Mouse (Mus musculus): ENCODE data around the gene Cfdp1. TPM values are rescaled to one million over a fixed set of nuclear protein-coding genes. Genes with fewer than 3 reads are reported as not detected.

The Cfdp1 gene
- total RNA-seq, 2 experiments from 2014 or later, result 13.3 to 32.5 TPM

DNA sequence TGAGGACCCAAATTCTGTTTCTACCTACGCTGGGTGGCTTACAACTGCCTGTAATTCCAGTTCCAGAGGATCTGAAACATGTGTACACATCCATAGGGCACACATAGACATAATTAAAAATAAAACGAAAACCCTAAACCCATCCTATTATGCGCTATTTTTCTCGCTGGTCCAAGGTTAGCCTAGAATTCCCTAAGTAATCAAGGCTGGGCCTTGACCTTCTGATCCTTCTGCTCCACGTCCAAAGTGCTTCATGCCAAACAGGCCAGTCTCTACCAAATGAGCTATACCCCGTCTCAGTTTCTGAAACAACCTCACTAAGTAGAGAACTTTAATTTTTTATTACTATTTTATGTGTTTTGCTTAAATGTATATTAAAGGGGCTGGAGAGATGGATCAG is 78.3 kb downstream of the Cfdp1 start:
- ATAC-seq (replicated peaks; ENCODE audit: low FRiP score, poor library complexity, severe bottlenecking), result no peak

GRCm38 (mm10) chr8:111773476-111773875 is 80.6 kb downstream of the Cfdp1 start:
- ATAC-seq (replicated peaks; ENCODE audit: low FRiP score, poor library complexity, severe bottlenecking), result no peak

DNA sequence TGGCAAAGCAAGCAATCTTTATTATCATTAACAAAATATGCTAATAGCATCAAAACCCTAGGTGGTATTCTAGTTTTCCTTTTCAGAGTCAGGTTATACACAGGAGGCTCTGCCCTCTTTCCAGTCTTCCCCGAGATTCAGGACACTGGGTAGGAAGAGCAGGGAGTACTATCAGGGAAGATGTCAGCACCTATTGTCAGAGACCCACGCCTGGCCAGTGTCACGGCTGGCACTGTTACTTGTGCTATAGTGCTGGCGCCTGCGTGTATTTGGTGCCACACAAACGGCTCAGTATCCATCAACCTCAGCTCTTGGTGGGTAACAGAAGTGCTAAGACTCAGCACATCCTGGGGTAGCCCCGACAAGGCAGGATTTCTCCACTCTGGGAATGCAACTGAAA is 81.0 kb downstream of the Cfdp1 start:
- no peak for ATAC-seq (replicated peaks; ENCODE audit: low FRiP score, poor library complexity, severe bottlenecking)

- no peak for ATAC-seq (replicated peaks; ENCODE audit: low FRiP score, poor library complexity, severe bottlenecking)
These were observed 82.0 kb downstream of the Cfdp1 start for GRCm38 (mm10) chr8:111772083-111772482.

DNA sequence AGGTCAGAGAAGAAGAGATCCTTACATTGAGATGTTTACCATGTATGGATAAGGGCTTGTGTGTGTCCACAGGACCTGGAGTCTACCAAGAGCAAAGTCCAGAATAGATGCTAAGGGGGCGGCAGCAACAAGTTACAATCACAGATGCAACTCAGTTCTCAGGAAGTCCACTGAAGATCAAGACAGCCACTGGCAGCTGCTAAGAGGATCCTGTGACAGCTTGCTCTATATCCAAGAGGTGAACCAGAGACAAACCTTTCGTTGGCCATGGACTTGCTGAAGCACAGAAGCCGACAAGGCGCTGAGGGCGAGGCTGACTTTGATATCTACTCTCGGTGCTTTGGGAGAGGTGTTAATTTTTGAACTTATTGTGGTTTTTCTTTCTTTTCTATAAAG is 82.5 kb downstream of the Cfdp1 start:
- no peak for ATAC-seq (replicated peaks; ENCODE audit: low FRiP score, poor library complexity, severe bottlenecking)

GRCm38 (mm10) chr8:111770958-111771624 is 83.0 kb downstream of the Cfdp1 start:
- no peak for ATAC-seq (replicated peaks; ENCODE audit: low FRiP score, poor library complexity, severe bottlenecking)

DNA sequence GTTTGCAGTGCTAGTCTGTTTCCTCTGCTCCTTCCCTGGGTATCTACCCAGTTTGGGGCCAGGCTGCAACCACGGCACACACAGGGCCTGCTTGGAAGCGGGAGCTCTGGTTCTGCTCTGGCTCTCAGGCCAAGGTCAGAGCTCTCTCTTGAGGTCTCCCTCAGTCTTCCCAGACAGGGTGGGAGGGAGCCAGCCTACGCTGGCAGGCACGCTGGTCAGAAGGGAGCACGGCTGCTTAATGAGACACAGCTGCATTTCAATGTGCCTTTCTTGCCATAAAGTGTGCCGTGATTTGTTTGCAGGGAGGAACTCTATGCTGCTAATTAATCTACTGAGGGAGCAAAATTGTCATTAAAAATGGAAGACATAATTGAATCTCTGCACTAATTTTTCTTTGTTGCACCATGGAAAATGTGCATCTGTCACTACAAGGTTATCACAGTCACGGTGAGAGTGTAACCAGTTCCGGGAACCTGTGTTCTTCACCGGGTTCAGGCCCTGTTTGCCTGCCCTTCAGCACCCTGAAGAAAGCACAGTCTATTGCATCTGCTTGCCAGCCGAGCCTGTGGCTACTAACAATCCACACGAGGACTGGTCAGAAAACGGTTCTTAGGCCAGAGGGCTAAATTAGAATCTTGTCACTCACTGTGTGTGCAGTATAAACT is 84.2 kb downstream of the Cfdp1 start:
- no peak for ATAC-seq (replicated peaks; ENCODE audit: low FRiP score, poor library complexity, severe bottlenecking)

DNA sequence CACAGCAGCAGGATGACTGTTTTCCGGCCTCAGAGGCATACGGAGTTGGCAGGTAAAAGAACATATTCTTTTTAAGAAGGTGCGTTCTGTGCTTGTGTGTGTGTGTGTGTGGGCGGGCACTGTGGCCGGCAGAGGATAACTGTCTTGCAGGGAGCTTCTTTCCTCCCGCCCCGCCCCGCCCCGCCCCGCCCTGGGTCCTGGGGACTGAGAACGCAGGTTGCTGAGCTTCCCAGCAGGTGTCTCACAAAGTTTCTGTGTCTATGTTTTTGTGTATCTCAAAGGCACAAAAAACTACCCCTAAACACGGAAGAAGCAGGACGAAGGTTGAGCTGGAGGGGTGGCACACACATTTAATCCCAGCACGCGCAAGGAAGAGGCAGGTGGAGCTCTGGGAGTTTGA is 84.8 kb downstream of the Cfdp1 start:
- no peak for ATAC-seq (replicated peaks; ENCODE audit: low FRiP score, poor library complexity, severe bottlenecking)

DNA sequence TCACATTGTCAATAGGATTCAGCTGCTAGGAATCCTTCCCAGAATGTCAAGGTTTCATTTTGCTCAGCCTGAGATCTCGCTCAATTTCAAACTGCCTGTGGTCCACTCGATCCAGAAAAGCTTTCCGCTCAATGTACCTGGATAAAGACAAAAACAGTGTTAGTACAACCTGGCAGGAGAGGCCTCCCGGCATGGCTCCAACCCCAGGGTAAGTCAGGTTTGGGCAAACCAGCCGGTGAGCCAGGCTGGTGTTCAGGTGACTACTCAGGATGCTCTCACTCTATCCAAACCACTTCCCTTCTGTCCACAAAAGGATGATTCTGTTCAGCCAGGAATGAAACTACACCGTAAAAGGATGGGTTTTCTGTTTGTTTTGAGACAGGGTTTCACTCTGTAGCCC is 85.4 kb downstream of the Cfdp1 start:
- ATAC-seq (replicated peaks; ENCODE audit: low FRiP score, poor library complexity, severe bottlenecking), result no peak

DNA sequence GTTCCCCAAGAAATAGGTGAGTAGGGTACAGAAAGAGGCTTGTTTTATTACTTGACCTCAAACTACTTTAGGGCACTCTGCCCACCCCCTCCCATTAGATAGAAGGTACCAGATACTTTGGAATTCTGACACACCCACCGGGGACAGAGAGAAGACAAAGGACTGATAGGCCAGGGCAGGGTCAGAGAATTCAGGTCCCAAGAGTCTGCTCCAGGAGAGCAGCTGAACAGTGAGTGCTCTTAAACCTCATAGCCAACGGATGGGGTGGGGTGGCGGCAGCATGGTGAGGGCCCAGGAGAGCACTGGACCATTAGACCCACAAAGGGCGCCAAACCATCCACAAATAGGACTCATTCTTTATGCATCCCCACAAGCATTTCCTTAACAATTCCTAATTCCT is 88.5 kb downstream of the Cfdp1 start:
- no peak for ATAC-seq (replicated peaks; ENCODE audit: low FRiP score, poor library complexity, severe bottlenecking)

- no peak for ATAC-seq (replicated peaks; ENCODE audit: low FRiP score, poor library complexity, severe bottlenecking)
These were observed 89.0 kb downstream of the Cfdp1 start for GRCm38 (mm10) chr8:111765096-111765495.

GRCm38 (mm10) chr8:111760708-111761107 is 93.4 kb downstream of the Cfdp1 start:
- no peak for ATAC-seq (replicated peaks; ENCODE audit: low FRiP score, poor library complexity, severe bottlenecking)

GRCm38 (mm10) chr8:111758817-111759216 is 95.3 kb downstream of the Cfdp1 start:
- ATAC-seq (replicated peaks; ENCODE audit: low FRiP score, poor library complexity, severe bottlenecking), result no peak

GRCm38 (mm10) chr8:111757599-111757998 is 96.5 kb downstream of the Cfdp1 start:
- ATAC-seq (replicated peaks; ENCODE audit: low FRiP score, poor library complexity, severe bottlenecking), result no peak

- ATAC-seq (replicated peaks; ENCODE audit: low FRiP score, poor library complexity, severe bottlenecking), result no peak
These were observed 99.4 kb downstream of the Cfdp1 start for GRCm38 (mm10) chr8:111754736-111755135.

- ATAC-seq (replicated peaks; ENCODE audit: low FRiP score, poor library complexity, severe bottlenecking), result no peak
These were observed 100.0 kb downstream of the Cfdp1 start for GRCm38 (mm10) chr8:111754088-111754487.

- no peak for ATAC-seq (replicated peaks; ENCODE audit: low FRiP score, poor library complexity, severe bottlenecking)
These were observed 105.3 kb downstream of the Cfdp1 start for GRCm38 (mm10) chr8:111748766-111749165.

DNA sequence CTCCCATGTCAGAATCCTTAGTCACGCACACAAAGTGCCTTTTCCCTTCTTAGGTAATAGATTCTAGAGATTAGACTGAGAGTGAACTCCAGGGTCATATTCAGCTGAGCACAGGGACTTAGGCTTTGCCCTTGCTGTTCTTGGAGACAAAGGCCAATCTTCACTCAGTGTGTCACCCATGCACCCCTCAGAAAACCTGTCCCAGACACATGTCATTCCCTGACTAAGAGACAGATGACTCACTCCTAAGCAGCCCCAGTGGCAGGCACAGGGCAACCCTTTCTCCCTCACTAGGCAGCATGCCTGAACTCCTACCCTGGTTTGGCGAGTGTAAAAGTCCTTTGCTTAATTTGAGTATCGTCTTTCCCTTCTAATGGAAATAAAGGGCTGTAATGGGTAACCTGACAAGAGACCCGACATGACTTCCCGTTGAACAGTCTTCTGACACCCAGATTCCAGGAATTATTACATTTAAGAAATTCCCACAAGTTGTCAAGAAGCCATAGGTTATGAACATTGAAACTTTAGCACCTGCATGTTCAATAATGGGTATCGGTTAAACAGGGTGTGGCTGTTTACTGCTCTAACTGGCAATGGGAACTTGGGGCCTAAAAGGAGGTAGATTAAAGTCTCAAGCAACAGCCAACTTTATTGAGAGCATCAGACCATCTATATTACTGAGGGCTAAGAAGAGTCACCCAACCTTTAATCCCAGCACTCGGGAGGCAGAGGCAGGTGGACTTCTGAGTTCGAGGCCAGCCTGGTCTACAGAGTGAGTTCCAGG is 106.0 kb downstream of the Cfdp1 start:
- ATAC-seq (replicated peaks; ENCODE audit: low FRiP score, poor library complexity, severe bottlenecking), result no peak

- ATAC-seq (replicated peaks; ENCODE audit: low FRiP score, poor library complexity, severe bottlenecking), result no peak
These were observed 107.3 kb downstream of the Cfdp1 start for GRCm38 (mm10) chr8:111746582-111747465.
